Mouse (Mus musculus) heart, postnatal 14 days (tissue): ENCODE measurements around the gene Eras. TPM values are rescaled to one million over a fixed set of nuclear protein-coding genes. Genes with fewer than 3 reads are reported as not detected.

Source experiments
- DNase-seq, 2 experiments: peaks; one replicate each; pipeline ENCODE4 v3.0.0; 2021 to 2022
- intact Hi-C: fragments of 180-260 bp; cut with DNase I; formaldehyde crosslinking; loops from one replicate; pipeline ENCODE4 v1.15.1; 2025
- long read RNA-seq, 2 experiments: library from polyadenylated mRNA; stranded (forward); transcript quantifications; one replicate each; pipeline ENCODE4 v2.0.0; 2021
- total RNA-seq, 2 experiments: library from RNA; stranded (reverse); gene quantifications; 2 replicates each; pipeline ENCODE4 v1.2.3; 2021

The Eras gene
- not detected for total RNA-seq
- long read RNA-seq, experiment 1, result 0 reads
- long read RNA-seq, experiment 2, result 0 reads

DNA sequence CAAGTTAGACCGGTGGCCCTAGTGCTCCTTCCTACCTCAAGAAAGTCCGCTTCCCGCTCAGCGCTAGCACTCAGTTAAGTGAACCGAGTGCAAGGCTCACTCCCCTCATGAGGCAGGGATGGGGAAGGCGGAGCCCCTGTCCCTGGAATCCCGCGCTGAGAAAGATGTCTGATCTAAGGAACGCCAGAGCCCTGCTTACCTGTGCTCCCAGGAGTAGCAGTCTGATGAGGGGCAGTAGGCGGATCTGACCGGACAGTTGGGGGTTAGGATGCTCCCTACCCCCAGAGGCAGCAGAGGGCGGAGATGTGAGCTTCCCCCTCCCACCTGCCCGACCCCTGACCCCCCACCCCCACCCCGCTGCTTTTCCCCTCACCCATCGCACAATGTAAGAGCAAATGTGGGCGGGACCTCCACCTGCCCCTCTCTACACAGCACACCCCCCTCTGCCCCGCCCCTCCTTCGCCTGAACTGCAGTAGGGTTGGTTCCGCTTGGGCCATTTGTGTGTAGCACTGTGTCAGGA is at the start of gene Eras:
TSS of gene Eras (minus strand) at position 338 of the 521 bp plus-strand sequence.
- intact Hi-C loops, result no loop called here

DNA sequence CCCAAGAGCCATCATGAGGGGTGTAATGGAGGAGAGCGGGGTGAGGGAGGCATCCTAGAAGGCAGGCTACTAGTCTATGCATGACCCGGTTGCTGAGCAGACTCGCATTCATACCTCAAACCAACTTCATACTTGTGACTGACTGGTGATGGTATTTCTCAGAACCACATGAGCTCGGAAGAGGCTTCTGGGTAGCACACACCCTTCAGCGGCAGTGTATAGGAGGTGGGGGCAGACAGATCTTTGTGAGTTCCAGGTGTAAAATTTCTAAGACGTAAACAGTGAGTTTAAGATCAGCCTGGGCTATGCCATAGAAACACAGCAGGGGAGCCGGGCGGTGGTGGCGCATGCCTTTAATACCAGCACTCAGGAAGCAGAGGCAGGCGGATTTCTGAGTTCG is 49.5 kb upstream of the Eras start, which contains the start of gene Gata1:
TSS of gene Gata1 (minus strand) at position 180 of the 400 bp plus-strand sequence.
- intact Hi-C loops, result no loop called here
- no peak for DNase-seq

More for the DNA sequence above, at the start of gene Eras:
- no peak for DNase-seq

DNA sequence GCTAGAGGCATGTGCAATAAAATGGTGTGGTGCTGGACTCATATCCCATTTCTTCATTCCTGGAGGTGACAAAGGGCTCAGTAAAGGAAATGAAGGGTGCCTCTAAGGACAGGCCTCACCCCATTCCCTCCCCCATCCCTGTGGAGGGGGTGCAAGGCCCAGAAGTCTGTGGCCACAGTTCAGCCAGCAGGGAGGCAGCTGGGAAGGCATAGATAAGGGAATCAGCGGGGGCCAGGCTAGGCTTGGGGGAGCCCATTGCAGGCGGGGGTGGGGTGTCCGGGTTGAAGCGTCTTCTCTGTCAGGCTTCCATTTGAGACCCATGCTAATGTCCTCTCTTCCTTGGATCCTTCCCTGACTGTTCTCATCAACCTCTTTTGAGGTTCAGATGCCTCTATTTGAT is 42.9 kb upstream of the Eras start:
- DNase-seq, result no peak
- intact Hi-C loops, result no loop called here

DNA sequence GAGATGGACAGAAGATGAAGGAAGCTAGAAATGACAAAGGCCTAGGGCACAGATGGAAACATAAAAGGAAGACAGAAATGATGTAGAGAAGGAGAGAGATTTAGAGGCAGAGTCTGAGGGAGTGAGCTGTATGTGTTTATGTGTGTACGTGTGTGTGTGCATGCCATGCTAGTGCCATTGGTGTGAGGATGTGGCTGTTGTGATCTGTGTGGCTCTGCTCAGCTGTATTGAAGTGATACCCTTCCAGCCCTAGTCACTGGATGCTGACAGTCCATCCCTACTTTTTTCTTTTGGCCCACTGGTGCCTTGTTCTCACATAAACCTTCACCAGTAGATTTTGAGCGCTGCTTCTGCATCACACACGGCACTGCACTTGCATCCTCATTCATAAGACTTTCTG is 40.5 kb upstream of the Eras start:
- intact Hi-C loops, result no loop called here
- no peak for DNase-seq

DNA sequence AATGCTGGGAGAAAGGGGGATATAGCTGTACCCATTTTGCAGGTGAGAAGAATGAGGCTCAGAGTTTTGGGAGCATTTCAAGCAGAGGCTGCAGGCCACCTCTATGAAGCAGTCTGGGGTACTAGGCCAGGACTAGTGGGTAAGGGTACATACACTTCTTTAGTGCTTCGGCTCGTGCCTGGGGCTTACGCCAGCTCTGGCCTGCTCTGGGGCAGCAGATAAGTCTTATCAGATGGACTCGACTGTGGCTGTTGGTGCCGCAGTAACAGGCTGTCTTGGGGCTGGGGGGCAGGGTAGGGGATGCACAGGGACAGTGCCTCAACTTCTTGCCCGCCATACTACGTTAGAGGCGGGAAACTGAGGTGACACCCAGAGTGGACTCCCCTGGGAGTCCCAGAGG is 39.8 kb upstream of the Eras start:
- intact Hi-C loops, result no loop called here
- DNase-seq, result no peak

DNA sequence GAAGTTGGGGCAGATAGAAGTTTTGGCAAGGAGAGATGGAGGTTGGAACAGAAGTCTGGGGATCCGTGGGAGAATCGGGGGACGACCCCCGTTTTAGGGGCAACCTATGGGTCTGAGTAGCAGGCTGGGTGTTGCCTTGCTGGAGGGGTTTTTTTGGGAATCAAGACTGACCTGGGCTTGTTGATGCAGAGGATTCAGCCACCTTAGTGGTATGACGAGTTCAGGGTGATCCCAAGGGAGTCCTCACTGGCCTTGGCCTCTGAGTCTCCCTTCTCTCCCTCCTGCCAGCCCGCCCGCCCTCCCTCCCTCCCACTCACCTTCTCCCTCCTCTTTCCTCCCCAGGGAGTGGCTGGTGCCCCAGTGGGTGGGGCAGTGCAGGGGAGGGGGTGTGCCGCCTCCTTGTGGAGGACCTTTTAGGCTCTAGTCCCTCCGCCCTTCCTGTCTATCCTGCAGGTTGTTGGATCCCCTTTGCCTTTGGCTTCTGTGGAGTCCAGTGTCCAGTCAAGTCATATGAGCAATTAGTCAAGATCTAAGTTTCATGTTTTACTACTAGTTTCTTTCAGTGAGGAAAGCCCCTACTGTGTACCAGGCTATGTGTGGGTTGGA is 39.3 kb upstream of the Eras start:
- intact Hi-C loops, result no loop called here
- DNase-seq, result no peak

DNA sequence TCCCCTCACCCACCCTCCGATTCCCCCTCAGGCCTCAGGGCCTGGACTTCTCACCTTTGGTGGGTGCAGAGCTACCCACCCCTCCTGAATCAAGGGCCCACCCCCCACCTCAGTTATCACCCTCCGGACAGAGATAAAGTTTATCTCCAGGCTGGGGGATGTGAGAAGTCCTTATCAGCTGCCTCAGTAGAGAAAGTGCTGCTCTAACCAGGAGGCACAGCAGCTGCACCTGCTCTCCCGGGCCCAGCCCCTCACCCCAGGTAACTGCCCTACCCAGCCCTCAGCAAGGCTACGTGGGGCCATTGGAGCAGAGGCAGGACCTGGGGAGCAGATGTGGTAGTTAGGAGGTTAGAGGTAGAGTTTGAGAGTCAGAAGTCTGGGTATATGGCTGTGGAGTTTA is 37.8 kb upstream of the Eras start:
- intact Hi-C loops, result no loop called here
- DNase-seq, result no peak

DNA sequence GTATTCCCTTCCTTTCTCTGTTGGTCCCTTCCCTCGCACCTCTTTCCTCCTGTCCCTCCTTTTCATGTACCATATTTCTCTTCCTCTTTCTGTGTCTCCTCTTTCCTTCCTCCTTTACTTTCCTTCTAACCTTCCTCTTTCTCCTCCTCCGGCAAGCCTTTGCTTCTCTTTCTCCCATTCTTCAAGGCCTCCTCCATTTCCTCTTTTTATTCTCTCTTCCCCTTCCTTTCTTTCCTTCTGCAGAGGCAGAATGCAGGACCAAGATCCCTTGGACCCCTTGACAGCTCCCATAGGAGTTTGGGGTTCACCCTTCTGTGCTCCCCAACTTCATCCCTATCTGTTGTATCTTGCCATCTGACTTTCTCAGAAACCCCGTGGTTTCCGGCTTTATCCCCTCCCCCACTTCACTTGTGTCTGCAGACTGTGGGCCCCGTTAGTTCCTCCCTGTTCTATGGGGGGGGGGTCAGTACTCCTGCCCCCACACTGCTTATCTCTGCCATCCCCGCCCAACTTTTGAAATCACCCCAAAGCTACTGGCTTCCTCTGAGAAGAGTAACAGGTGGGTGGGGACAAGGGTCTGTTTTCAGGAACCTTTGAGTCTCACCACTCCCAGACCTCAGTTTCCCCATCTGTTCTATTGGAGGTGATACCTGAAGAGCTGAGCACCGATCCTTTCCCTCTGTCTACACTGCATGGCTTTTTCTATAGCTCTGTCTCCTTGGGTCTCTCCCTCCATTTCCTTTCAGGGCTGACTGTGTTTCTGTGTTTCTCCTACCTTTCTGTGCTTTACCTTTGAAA is 35.6 kb upstream of the Eras start:
- intact Hi-C loops, result no loop called here
- DNase-seq, result no peak

DNA sequence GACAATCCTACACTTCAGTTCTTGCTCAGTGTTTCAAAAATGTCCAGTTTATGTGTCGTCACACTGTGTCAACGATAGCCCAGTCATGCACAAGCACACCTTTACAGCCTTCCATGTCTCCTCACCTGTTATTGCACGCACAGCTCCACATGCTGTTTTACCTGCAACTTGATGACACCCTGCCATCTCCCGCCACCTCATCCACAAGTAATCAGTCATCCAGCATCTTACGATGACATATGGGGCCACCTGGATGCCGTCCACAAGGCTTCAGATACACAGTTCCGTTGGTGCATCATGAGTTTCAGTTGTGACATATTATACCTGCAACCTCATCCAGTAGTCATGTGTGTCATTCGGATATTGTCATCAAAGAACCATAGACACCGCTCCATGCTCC is 30.5 kb upstream of the Eras start:
- DNase-seq, result no peak
- intact Hi-C loops, result no loop called here

DNA sequence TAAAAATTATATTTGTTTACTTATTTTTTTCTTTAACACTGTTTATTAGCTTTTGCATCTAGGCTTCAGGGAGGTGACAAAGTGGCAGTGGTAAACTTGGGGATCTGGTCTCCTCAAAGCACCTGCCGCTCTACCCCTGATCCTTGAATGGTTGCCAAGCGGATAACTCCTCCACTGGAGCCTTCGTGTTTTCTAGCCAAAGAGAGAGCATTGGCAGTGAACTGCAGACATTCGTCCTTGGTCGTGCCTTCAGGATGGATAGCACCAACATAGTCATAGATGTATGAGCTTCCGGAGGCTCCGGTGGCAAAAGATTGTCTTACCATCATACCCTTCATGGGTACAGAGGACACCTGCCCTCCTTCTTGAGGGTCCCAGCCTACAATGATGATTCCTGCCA is 21.7 kb upstream of the Eras start:
- intact Hi-C loops, result no loop called here
- no peak for DNase-seq

DNA sequence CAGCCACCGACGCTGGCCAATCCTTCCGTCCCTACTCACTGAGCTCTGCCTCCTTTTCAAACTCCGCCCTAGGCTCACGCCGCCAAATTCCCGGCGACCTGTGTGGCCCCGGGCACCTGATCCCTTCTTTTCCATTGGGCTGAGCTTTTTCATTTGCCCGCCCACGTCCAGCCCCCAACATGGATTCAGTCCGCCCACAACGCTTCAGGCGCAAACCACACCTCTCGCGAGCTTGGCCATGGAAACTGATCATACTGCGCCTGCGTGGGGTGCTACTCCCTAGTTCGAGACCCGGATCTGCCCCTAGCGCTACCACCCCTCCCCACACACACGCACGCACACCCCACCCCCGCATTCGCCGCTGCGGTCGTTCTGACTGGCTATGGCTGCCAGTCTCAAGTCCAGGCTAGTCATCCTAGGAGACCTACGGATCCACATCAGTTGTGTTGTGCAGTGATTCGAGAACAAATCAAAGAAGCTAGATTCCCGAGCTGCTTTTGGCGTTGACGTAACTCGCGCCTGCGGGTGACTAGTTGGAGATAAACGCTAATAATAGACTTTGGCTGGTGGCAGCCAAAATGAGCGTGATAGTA is 19.6 kb upstream of the Eras start:
- intact Hi-C loops, result loop anchor here (5.0 kb wide), 1 partner anchor 46 kb away; no protein-coding TSS in a partner anchor
- peak; percentile 90 to 91 for DNase-seq

DNA sequence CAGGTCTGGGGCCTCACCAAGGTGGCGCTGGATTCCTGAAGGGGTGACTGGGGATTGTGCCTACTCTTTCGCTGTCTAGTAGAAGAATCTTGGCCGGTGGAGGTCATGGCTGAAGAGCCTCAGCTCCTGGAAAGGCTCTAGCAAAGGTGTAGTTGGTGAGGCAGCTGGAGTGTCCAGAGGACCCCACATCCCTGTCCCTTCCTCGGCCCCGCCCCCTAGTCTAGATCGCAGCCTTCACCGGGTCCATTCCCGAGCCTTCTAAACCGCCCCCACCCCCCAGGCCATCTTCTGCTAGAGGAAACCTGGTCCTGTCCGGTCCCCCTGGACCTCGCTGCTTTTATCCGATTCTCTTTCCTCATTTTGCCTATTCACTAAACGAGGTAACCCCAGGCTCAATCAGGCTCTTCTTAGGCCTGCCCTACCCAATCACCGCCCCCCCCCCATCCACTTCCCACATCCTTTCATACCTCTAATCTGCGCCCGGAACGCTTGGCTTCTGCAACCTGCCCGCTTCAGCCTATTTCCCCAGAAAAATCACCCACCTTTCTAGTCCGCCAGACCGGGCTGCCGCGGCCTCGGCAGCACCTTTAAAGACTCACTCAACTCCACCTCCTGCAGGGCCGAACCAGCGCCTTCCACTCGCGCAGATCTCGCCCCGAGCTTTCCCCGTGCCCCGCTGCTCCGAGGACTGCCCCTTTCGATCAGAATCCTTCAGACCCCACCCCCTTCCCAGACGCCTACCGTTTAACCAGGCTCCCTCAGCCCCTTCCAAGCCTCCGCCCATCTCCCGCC is 18.9 kb upstream of the Eras start, which contains the start of gene Hdac6:
TSS of gene Hdac6 (minus strand) at position 782 of the 792 bp plus-strand sequence.
- no peak for DNase-seq
- intact Hi-C loops, result loop anchor here (5.0 kb wide), 1 partner anchor 45 kb away; no protein-coding TSS in a partner anchor

DNA sequence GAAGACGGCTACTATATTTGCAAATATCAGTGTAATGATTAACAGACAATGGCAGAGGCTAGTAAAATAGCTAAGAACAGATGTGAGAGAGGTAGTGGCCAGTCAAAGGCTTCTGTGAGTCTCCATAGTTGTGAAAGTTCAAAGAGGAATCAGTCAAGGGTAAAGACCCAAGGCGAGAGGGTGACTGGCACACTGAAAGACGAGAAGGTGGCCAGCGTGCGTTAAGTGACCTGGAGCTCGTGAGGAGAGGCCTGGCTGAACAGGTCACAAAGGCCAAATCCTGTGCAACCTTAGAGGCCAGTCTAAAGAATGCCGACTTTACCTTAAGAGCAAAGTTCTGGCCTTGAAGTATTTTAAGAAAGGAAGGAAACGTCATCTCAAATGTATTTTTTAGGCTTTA is 17.2 kb upstream of the Eras start:
- DNase-seq, result no peak
- intact Hi-C loops, result loop anchor here (5.0 kb wide), 1 partner anchor 43 kb away; no protein-coding TSS in a partner anchor

DNA sequence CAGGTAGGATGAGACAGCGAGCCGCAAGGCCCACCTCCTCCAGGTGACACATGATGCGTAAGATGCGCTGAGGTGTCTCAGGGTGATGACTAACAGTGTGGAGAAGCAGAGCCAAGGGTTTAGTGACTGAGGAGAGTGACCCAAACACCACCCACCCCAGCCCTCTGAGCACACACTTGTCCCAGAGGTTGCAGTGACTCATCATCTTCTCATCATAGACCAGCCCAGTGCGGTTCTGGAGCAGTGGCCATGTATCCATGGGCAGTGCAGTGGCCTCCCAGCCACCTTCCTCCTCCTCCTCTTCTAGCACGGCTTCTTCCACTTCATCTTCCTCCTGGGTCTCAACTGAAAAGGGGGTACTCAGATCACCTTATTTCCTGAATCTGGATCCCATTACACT is 9.3 kb upstream of the Eras start:
- intact Hi-C loops, result no loop called here
- DNase-seq, result no peak

DNA sequence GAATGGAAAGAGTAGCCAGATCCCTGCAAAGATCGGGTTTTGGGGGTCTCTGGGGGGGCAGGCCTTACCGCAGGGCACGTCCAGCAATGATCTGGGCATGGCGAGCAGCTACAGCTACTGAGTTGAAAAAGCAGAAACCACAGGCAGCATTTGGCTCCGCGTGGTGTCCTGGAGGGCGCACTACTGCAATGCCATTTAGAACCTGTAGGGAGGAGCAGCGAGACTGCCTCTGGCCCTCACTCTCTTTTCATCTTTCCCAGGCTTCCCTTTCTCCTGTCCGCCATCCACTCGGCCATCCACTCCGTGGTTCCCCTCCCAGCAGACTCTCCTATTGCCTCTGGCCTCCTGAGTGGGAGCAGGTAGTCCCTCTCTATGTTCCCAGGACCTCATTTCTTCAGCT is 8.5 kb upstream of the Eras start:
- intact Hi-C loops, result no loop called here
- DNase-seq, result no peak

DNA sequence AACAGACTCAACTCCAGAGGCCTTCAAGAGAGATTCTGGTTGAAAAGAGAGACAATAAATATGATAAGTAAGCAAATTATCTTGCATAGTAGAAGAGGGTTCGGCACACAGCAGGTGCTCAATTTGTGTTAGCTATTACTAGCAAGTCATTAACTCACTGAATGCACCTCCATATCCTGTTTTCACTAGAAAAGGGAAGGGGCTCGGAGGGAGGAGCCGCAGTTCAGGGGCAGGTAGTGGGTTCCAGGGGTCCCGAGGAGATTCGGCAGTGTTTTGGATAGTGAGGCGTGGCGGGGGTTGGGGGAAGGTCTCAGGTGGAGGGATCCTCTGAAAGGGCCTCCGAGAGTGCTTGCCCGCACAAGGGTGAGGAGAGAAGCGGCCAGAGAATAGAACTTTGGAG is 1.3 kb downstream of the Eras start:
- no peak for DNase-seq
- intact Hi-C loops, result no loop called here

DNA sequence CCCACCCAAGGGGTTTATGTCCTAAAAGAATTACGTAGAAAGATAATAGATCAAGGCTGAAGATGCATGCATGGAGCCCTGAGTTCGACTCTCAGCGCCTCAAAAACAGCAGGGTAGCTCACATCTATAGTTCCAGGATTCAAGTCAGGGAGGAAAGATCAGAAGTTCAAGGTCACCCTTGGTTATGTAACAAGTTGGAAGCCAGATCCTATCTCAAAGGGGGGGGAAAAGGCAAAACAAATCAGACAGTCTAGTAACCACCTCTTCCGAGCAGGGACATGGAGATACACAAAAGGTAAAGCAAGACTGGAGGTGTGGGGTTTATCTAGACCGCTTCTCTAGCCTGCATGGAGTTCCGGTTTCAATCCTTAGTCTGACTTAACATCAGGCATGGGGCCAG is 2.1 kb downstream of the Eras start:
- DNase-seq, result no peak
- intact Hi-C loops, result no loop called here

DNA sequence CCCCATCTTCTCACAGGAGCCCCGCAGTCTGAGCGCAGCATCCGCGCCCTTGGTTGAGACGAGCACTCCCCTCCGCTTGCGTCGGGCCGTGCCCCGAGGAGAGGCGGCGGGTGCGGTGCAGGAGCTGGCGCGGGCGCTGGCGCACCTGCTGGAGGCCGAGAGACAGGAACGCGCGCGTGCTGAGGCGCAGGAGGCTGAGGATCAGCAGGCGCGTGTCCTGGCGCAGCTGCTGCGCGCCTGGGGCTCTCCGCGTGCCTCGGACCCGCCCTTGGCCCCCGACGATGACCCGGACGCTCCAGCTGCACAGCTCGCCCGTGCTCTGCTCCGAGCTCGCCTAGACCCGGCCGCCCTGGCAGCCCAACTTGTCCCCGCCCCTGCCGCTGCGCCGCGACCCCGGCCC is 6.4 kb downstream of the Eras start:
- intact Hi-C loops, result no loop called here

DNA sequence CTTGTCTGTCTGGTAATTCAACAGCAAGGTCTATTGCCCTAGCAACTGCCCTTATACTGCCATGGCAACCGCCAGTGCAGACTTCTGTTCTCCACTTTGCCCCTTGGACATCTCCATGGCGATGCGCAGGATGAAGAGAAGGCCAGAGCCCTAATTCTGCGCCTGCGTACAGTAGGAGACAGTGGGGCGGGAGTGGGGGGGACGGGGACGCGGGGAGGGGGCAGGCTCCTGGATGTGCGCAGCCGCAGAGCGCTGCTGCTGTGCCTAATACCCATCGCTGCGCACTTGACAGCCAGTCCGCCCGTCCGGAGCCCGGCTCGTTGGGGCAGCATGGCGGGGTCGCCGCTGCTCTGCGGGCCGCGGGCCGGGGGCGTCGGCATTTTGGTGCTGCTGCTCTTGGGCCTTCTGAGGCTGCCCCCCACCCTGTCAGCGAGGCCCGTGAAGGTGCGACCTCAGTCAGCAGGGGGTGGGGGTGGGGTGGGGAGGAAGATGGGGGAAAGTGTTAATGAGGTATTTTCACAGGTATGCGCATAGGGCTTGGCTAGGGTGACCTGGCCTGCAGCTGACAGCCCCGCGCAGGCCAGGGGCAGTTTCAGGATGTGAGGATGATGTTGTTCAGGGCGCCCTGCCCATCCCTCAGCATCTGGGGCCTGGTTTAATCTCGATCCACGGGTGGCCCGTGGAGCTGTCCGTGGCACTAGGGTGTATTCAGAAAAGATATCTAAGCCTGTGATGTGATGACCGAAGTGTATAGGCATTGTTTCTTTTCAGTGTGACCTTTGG is 8.6 kb downstream of the Eras start, which contains the start of gene Pcsk1n:
TSS of gene Pcsk1n (plus strand) at position 222 of the 783 bp plus-strand sequence.
- DNase-seq, result no peak
- intact Hi-C loops, result loop anchor here (10.0 kb wide), 1 partner anchor 205 kb away; no protein-coding TSS in a partner anchor

More for the DNA sequence above, 6.4 kb downstream of the Eras start:
- DNase-seq, result peak; percentile 3 to 5
